Mouse (Mus musculus): ENCODE measurements at regions not wholly inside any gene's neighbourhood (a gene's known extent, or its start where the extent isn't known, plus 50 kb on each side); places are given as distances from the start of the nearest gene placed in this dataset.

DNA sequence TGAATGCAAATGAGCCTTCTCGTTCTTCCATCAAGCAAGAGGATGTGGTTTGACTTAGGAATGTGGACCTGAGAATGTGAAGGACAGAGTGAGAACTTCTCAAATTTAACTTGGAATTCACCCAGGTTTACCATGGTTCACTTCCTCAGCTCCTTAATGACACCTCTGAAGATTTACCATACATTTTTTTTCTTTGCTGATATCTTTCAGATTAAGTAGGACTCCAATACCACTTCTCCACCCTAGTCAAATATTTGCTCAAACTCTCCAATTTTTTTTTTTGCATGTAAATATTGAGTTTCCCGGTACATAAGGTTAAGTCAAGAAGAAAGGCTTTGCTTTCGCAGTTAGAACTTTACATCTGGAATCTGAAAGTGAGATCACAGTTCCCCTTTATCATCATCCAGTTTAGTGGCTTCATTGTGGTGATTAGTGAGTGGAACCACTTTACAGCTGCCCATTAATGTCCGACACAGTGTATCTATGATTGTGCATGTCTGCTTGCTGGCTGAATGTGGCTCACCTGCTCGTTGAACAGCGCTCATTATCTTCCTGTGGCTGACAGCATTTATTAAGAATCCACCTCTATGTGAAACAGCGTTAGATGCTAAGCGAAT, 446.0 kb upstream of the Adam34 start:
- no peak for DNase-seq (ENCODE audit: extremely low read depth, low read depth, low spot score)

DNA sequence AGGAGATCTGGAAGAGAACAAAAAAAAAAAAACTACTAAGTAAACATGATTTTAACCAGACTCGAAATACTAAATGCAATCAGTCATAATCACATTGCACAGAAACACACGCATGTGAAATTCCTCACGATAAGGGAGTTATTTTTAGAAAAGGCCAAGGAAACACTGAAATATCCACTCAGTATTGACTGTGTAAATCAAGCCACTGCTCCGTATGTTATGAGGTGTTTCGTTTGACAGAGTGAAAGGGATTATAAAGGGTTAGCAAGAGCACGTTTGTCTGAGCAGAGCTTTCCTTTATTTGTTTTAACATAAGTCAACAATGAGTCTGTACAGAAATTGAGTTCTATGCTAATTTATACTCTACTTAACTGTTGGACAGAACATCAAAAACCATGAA, 455.3 kb upstream of the Adam34 start:
- DNase-seq (ENCODE audit: extremely low read depth, low read depth, low spot score), result no peak

DNA sequence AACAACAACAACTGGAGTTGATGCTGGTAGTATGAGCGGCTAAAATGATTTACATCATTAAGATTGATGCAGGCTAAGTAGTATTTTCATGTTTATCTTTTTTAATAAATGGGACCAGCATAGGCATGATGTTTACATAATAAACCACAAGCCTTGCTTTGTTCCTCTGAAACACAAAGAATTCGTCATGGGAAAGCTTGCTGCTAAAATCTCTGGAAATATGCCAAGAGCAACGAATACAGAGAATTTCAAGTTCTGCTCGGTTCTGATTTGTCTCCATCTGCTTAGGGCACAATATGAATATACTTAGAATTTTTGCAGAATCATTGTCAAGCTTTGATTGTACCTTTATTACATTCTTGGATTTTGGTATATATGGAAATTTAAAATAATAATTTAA, 467.2 kb upstream of the Adam34 start:
- no peak for DNase-seq (ENCODE audit: extremely low read depth, low read depth, low spot score)

DNA sequence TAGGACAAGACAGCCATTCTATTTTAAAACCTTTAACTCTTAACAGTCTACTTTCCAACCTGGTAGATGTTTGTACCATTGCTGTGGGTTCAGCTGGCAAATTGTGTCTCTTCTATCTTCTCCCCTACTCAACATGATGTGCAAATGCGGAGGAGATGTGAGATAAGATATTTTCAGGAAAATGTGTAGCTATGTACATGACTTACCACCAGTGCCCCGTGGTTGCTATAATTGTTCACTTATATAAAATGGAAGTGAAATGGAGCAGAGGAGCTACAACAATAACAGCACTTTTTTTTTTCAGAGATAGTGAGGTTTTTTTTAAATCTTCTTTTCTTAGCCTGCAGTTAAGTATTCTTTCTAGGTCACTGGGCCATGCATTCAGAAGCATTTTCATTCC, 492.4 kb upstream of the Adam34 start:
- DNase-seq (ENCODE audit: extremely low read depth, low read depth, low spot score), result no peak

DNA sequence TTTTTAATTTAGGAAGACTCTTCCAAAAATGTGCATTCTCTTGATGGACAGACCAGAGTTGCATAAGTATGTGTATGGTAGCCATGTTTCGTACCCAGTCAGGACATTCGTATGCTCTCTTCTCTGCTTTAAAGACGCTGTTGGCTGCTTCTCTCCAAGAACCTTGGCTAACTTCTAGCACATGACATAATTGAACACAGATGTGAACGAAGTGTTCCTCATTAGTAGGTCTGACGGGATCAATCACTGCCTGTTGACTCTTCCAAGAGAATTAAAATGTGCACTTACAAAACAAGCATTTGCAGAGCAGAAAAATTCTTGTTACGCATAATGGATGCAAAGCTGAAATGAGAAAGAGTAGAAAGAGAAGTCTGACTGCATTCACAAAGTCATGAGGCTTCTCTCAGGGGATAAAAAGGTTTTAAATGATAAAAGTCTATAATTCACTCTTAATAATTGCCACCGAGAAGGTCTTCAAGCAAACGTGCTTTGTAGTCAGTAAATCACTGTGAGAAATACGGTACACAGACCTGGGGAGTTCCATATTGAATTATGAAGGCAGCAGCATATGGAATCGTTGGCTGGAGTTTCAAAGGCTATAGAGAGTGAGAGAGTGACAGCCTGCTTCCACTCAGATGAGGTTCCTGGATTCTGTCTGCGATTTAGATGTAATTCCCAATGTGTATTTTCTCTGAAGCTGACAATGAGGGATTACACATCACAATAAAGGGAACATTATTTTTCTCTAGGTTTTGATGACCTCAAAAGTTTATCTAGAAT, 496.7 kb upstream of the Adam34 start:
- DNase-seq (ENCODE audit: extremely low read depth, low read depth, low spot score), result no peak

DNA sequence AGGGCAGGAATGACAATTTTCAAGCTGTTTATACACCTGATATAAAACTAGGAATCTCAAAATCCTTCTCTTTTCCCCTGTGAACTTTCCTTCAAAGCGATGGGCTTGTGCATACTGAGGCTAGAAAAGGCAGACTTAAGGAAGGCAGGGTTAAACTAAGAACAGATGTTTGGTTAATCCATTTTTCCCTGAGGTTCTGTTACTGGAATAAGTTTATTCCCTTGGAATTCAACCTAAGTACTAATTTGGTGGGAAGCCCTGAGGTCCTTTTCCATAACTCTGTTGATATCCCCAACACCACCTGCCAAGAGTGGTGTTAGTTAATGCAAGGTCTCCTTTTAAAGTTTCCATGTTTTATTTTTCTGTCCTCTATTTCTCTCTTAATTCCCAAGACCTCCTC, 512.5 kb upstream of the Adam34 start:
- no peak for DNase-seq (ENCODE audit: extremely low read depth, low read depth, low spot score)

DNA sequence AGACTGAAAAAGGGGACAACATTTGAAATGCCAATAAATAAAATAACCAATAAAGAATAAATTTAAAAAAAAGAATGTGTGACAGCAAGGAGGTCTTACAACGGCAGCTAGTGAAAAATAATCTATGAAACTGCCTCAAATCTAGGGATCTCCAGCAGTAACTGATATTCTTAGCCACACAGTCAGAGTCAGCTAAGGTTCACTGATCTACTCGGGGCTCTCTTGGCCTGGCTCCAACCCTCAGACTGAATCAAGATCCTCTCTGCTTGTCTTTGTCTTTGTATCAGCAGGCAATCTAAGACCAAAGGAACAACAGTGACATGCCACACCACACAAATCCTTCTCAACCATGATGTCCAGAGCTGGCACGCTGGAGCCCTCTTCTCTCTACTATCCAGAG, 542.5 kb upstream of the Adam34 start:
- DNase-seq (ENCODE audit: extremely low read depth, low read depth, low spot score), result no peak

DNA sequence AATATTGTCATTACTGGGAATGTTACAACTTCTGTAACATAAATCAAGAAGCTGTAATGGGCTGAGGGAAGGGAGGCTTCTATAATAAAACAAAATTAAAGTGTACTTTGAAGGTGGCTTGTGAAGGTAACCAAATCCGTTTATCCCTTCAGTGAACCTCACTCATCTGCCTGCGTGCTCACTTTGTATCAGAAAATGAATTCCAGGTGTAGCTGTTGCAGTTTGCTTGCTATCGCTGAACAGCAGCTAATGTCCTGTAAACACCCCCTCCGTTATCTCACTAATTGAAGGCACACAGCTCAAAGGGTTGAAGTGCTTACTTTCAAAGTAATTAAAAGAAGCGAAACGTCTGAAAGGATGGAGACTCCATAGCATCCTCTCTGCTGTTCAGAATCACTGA, 547.2 kb upstream of the Adam34 start:
- DNase-seq (ENCODE audit: extremely low read depth, low read depth, low spot score), result no peak

DNA sequence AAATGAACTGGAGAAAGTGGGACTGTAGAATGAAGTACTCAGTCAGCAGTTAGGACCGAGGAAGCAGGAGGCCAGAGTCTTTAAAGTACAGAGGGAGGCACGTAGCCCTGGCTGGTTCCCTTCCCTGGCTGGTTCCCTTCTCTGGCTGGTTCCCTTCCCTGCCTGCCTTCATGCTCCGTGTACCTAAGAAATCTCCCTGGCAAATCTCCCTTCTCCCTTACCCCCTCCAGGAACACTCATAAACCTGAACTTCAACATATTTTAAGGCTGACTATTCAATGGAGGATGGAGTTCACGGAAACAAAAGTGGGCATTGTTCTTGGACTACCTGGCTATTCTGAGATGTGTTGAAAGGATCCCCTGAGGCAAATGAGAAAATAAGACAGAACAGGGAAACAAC, 551.2 kb upstream of the Adam34 start:
- DNase-seq (ENCODE audit: extremely low read depth, low read depth, low spot score), result peak; percentile 76

DNA sequence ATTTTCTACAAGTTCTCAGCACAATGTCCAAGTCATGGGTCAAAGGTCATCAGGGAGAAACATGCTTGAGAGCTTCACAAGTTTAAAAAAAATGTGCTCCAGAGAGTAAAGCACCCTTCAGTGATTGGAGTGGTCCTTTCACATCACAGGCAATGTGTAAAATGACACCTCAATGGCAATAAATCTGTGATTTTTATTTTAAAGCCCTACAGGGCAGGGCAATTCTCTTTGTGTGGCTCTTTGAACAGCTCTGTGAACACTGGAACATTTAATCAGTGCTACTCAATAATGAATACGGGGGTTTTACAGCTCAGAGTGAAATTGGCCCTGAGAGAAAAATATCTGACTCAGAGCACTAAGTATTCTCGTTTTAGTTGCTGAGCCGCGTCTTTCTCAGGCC, 563.5 kb upstream of the Adam34 start:
- no peak for DNase-seq (ENCODE audit: extremely low read depth, low read depth, low spot score)

DNA sequence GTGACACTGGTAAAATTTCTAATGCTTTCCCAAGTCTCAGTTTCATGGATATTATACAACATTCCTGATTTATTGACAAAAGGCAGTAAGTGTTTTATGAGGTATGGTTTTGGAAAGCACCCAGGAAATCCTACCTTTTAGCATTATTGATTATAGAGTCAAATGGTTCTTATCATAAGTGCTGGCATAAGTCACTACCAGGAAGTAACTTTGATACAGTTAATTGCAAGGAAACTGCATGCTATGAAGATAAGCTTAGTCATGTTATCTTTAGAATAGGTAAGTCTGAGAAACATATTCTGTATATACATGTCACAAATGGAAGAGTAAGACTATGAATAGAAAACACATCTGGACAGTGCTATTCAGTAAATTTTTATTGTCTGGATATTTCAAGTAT, 608.4 kb upstream of the Adam34 start:
- no peak for DNase-seq (ENCODE audit: extremely low read depth, low read depth, low spot score)

DNA sequence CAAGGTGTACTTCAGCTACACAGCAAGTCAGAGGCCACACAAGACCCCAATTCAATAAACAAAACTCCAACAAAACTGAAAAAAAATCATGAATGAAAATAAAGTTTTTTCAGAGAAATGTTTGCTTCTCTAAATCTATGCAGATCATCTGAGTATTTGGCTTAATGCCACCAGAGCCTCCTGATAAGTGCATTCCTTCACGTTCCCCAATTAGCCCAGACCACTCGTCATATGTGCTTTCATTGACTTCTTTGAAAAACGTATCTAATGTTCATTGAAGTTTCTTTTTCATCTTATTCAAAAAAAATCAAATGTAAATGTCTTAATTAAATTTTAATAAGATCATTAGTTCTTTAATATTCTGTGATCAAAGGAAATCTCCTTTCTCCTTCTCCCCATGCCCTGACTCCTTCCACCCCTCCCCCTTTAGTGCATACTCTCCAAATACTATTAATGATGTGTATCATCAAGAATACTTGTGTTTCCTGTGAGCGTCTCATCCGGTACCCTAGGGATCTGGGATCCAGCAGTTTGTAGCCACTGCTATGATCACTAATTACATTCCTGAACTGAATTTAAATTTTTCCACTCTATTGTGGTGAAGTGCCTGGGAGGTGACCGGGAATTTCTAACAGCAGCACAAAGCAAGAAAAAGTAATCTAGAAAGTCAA, 600.8 kb upstream of the Fat1 start:
- DNase-seq (ENCODE audit: extremely low read depth, low read depth, low spot score), result no peak

DNA sequence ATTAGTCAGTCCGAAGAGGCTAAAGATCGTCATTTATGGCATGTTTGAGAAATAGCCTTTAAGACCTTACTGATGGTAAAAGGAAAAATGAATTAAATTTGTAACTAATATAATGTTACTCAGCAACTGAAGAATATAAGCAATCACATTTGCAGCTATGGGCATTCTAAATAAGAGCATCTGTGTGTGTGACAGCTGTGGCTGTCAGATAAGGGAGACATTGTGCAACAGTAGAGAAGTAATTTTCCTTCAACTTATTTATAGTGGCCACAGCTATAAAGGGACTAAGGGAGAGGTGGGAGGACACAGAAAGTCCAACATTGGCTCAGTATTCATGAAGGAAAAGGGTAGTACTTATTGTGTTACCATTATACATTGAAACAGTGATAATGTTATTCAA, 591.8 kb upstream of the Fat1 start:
- DNase-seq (ENCODE audit: extremely low read depth, low read depth, low spot score), result no peak

DNA sequence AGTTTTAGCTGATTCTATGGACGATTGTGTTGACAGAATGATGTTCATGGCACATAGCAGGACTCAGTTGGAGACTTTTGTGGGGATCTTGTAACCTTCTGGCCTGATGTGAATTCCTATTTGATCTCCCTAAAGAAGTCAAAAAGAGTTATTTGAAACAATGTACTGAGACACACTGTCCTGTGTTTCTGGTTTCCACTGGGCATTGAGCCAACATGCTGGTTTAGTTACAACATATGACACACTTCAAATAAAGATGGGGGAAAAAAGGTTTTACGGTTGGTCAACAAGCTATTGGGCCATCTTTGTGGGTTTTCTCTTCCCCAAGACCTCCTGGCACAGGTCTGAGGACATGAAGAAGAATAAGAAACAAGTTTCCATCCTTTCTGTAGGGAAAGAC, 591.3 kb upstream of the Fat1 start:
- DNase-seq (ENCODE audit: extremely low read depth, low read depth, low spot score), result no peak

DNA sequence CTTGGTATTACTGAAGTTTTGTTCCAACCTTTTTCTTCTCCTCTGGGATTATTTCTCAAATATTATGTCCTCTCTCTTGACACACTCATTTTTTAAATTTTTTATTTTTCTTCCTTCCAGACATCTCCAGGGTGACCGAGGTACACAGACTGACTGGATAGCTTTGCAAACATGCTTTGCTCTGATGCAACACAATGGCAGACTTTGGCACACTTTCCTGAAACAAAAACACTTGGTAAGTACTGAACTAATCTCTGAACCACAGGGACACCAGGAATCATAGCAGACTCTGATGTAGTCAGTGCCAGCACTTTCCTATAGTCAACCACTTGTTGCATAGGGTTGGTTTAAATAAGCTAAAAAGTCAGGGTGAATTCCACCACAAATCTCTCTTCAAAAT, 587.8 kb upstream of the Fat1 start:
- peak; percentile 50 for DNase-seq (ENCODE audit: extremely low read depth, low read depth, low spot score)

DNA sequence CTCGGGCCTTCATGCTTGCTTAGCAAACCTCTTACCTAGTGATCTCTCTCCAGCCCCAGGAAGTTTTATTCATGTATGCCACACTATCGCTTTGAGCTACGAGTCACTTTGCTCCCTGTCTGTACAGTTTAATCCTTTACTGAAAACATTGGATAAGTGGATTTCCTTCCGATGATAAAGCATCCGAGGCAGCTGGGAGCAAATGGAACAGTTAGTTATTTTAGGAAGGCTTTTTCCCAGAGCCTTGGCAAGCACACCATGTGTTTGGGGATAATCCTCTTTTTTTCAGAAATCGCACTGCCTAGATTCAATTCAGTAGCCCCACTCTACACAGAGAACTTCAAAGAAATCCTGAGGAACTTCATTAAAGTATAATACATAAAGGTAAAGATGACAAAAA, 561.3 kb upstream of the Fat1 start:
- no peak for DNase-seq (ENCODE audit: extremely low read depth, low read depth, low spot score)

DNA sequence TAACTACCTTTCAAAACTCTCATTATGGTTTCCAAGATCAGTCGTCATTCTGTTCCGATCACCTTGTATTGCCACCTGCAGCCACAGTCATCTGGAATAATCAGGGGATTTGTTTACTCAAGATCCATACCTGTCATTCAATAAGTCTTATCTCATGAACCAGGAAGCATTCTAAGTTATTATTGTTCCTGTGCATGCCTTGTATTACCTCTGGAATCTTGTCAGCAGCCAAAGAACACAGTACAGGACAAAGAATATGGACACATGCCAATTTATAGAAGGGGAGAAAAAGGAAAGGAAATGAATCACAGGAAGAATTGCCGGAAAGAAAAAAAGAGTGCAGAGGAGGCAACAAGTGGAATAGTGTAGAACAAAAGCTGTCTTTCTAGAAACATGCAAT, 557.5 kb upstream of the Fat1 start:
- no peak for DNase-seq (ENCODE audit: extremely low read depth, low read depth, low spot score)

DNA sequence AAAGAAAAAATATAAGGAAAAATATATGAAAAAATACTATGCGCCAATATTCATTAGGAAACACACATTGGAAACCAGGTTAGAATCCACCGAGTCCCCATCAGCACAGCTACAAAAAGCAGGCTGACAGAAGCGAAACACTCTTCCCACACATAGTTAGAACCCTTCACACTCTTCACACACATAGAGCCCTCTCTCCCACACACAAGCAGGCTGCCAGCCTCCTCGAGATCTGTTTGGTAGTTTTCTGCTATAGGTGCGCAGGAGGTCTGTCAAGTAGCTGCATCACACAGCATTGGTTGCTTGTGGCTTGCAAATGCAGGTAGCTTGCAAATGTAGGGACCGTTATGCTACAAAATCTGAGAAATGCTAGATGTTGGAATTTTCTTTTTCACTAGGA, 526.8 kb upstream of the Fat1 start:
- DNase-seq (ENCODE audit: extremely low read depth, low read depth, low spot score), result no peak

DNA sequence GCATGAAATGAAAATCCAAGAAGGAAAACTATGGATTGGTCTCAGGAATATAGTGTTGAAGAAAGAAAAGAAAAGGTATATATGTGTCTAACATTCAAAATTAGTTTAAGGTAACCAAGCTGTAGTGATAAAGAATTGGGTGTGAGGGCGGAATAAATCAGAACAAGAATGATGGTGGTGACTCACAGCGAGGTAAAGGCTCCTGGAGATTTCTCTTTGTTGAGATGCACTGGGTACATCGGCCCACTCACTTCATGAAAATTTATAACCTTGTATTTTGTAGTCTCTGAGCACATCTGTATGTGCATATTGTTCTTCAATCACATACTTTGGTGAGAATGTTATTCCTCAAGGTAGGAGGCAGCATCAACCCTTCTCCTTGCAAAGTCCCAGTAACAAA, 525.0 kb upstream of the Fat1 start:
- DNase-seq (ENCODE audit: extremely low read depth, low read depth, low spot score), result no peak

DNA sequence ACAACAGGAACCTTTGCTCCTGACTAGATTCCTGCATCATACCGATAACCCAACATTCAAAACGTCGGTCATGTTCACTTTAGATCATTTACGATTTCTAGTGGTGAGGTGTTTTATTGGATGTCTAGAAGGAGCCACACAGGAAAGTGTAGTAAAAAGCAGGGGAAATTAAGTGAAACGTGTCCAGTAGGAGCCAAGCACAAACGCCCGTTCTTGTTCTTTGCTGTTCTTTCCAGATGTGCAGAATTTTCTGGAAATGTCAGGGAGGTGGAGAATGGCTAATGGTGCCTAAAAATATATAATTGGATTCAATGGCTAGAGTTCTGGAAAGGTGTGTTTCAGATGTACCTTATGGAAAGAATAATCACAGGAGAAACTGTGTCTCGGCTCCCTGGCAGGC, 517.2 kb upstream of the Fat1 start:
- DNase-seq (ENCODE audit: extremely low read depth, low read depth, low spot score), result no peak

DNA sequence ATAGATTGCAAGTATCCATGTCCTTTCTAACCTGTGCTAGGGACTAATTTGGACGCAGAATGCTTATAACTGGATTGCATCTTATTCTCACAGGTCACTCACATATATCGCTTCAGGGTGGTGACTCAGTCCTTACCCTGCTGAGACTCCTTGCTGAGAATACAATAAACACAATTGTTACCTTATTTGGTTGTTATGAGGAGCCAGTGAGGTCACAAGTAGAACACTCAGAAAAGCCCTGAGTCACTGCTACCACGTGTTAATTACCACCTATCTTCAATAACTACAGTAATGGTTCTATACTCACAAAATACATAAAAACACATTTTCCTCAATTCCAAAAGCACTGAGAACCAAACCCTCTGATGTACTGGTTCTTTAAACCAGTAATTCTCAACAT, 479.8 kb upstream of the Fat1 start:
- no peak for DNase-seq (ENCODE audit: extremely low read depth, low read depth, low spot score)

DNA sequence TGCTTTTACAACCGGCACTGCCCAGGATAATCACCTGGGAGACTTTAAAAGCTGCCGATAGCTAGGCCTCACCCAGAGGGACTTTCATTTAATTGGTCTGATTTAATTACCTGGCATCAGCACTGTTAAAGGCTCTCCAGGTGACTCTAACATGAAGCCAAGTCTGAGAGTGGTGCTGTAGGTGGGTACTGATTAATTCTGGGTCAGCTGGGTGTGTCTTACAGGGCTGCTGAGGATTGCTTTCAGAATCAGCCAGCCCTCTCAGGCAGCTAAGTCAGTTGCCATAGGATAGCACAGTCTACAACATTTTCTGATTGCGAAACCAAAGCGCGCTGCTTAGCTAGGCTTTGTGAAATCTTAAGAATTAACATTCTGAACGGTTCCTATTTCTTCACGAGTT, 478.9 kb upstream of the Fat1 start:
- no peak for DNase-seq (ENCODE audit: extremely low read depth, low read depth, low spot score)

All from fat pad, adult 2 months (tissue).